8 mouse cellular contexts compared by ENCODE assay signal in the genomic region with DNA sequence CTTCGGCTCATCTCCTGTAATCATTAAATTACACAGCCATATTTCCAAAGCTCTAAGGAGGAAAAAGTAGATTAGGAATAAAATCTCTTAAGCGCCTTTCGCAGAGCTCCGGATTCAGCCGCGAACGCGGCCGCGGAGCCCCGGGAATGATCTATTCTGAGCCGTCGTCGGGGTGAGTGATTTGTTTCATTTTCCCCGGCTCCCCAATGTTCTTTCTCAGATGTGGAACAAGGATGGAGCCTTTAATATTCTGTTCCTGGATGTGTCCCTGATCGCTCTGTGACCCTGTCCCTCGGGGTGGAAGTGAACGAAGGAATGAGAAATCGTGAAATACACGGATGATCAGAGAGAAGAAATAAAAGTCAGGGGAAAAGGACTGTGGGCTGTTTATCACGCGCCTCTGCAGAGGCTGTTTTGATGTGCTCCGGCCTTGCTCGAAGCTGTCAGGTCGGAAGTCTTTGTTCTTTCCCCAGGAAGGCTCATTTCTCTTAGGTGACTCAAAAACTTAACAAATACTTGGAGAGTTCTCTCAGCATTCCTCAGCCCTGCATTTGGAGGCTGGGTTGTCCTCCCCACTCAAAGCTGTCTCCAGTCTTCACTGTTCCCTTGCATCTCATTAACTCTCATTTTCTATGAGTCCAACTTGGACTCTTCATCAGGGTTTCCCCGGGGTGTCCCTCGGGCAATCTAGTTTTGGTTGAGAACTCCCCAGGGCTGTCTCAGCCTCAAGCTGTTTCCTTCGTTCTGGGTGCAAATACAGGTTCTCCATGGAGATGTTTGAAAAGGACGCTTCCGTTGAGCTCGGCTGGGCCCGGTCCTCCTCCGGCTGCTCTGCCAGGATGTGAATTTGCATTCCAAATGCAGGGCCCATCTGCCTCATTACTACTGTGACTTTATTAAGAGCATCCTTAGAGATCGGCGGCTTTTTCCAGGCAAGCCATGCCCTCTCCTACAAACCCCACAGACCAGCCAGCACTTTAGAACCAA. TPM values are rescaled to one million over a fixed set of nuclear protein-coding genes. Genes with fewer than 3 reads are reported as not detected.
A peak's percentile ranks its signal among the peaks of the same experiment; 100 is the strongest.
DNase-seq lines count a peak whose midpoint lies in the region; ATAC-seq and TF ChIP-seq lines count a peak whose summit lies in the region.
"Had no signal": no experiment of that assay in that cellular context is flagged by ENCODE, and none has a peak within 500 bp of the region (broad histone marks: within the 10 kb centered on the region; RNA-seq: fewer than 3 reads in every experiment).

No protein-coding gene starts in this region.

- no peak for TF ChIP-seq CTCF in lung, embryonic 14.5 days (IDR thresholded peaks at IDR 0.05; ENCODE audit: low read depth)

- peaks cover 11% of the 10 kb centered on the region; the same call in 1 of the 2 replicates for H3K27me3 ChIP-seq in lung, embryonic 14.5 days (ENCODE audit: insufficient read depth, low read length)
- peaks cover 22% of the 10 kb centered on the region for H3K27me3 ChIP-seq in heart, embryonic 16.5 days (ENCODE audit: control insufficient read depth, insufficient read depth, low read length)
- H3K27me3 ChIP-seq in liver, embryonic 15.5 days: peaks cover 66% of the 10 kb centered on the region
- no peaks in the 10 kb centered on the region for H3K27me3 ChIP-seq in stomach, embryonic 14.5 days (ENCODE audit: control insufficient read depth, insufficient read depth, low read length)

- WGBS in lung, embryonic 14.5 days: 6% methylated on average over 35 of the region's 35 CpGs
- WGBS in heart, embryonic 16.5 days: 7% methylated on average over 35 of the region's 35 CpGs
- WGBS in liver, embryonic 15.5 days (ENCODE audit: insufficient replicate concordance): 21% methylated on average over 35 of the region's 35 CpGs
- WGBS in stomach, embryonic 14.5 days: 12% methylated on average over 35 of the region's 35 CpGs

- H3K4me2 ChIP-seq in lung, embryonic 14.5 days: peak overlapping the region; percentile 64
- peak overlapping the region; percentile 78 for H3K4me2 ChIP-seq in heart, embryonic 16.5 days (ENCODE audit: low read depth, low read length)
- H3K4me2 ChIP-seq in liver, embryonic 15.5 days: peak overlapping the region; percentile 55
- H3K4me2 ChIP-seq in stomach, embryonic 14.5 days (replicated peaks; ENCODE audit: low read depth, low read length): peak overlapping the region; percentile 41

- peak; percentile 54 for DNase-seq in lung, embryonic 14.5 days
- no peak for DNase-seq in lung, adult 18-20 months
- no peak for DNase-seq in urinary bladder, adult 18-20 months (ENCODE audit: low spot score in 2 of 2)

- H3K4me1 ChIP-seq in lung, embryonic 14.5 days (ENCODE audit: insufficient read depth): no peaks in the 10 kb centered on the region
- H3K4me1 ChIP-seq in brown adipose tissue, adult 24 weeks (ENCODE audit: control insufficient read depth, insufficient read depth, insufficient read length, low read length): no peaks in the 10 kb centered on the region
- H3K4me1 ChIP-seq in heart, embryonic 16.5 days (ENCODE audit: control insufficient read depth, insufficient read depth, low read length): peaks cover 6% of the 10 kb centered on the region; the same call in 1 of the 2 replicates
- H3K4me1 ChIP-seq in liver, embryonic 15.5 days (replicated peaks): peaks cover 20% of the 10 kb centered on the region
- no peaks in the 10 kb centered on the region for H3K4me1 ChIP-seq in stomach, embryonic 14.5 days (ENCODE audit: control insufficient read depth, insufficient read depth, low read length)

- 0 out of 2 replicates have a peak, but pooled peaks have one; percentile 46 for ATAC-seq in lung, embryonic 14.5 days (ENCODE audit: insufficient read depth)
- ATAC-seq in heart, embryonic 16.5 days (replicated peaks; ENCODE audit: extremely low read depth, insufficient read depth, low FRiP score): no peak
- ATAC-seq in liver, embryonic 15.5 days (ENCODE audit: insufficient read depth): no peak
- no peak for ATAC-seq in stomach, embryonic 14.5 days (ENCODE audit: insufficient number of reproducible peaks, insufficient read depth, low FRiP score, low read depth)

- H3K36me3 ChIP-seq in lung, embryonic 14.5 days (ENCODE audit: insufficient read depth): no peaks in the 10 kb centered on the region
- H3K36me3 ChIP-seq in heart, embryonic 16.5 days (ENCODE audit: control insufficient read depth, insufficient read depth): no peaks in the 10 kb centered on the region
- no peaks in the 10 kb centered on the region for H3K36me3 ChIP-seq in liver, embryonic 15.5 days (replicated peaks)
- H3K36me3 ChIP-seq in stomach, embryonic 14.5 days (ENCODE audit: control insufficient read depth, insufficient read depth, low read length): no peaks in the 10 kb centered on the region

- no peak overlapping the region for H3K27ac ChIP-seq in lung, embryonic 14.5 days (ENCODE audit: low read depth)
- no peak overlapping the region for H3K27ac ChIP-seq in brown adipose tissue, adult 24 weeks (replicated peaks; ENCODE audit: low read depth, low read length)
- H3K27ac ChIP-seq in heart, embryonic 16.5 days (ENCODE audit: low read length): no peak overlapping the region
- no peak overlapping the region for H3K27ac ChIP-seq in liver, embryonic 15.5 days (replicated peaks)
- no peak overlapping the region for H3K27ac ChIP-seq in stomach, embryonic 14.5 days (ENCODE audit: low read length)
- H3K27ac ChIP-seq: macrophage had no signal

- peak overlapping the region; percentile 27; the same call in 1 of the 2 replicates for H3K9ac ChIP-seq in lung, embryonic 14.5 days
- peak overlapping the region; percentile 56 for H3K9ac ChIP-seq in heart, embryonic 16.5 days (ENCODE audit: low read length)
- H3K9ac ChIP-seq in liver, embryonic 15.5 days: no peak overlapping the region
- no peak overlapping the region for H3K9ac ChIP-seq in stomach, embryonic 14.5 days (replicated peaks; ENCODE audit: low read depth, low read length)

- no peaks in the 10 kb centered on the region for H3K9me3 ChIP-seq in lung, embryonic 14.5 days (ENCODE audit: low read depth, low read length)
- no peaks in the 10 kb centered on the region for H3K9me3 ChIP-seq in heart, embryonic 16.5 days (replicated peaks; ENCODE audit: control insufficient read depth, low read length)
- no peaks in the 10 kb centered on the region for H3K9me3 ChIP-seq in liver, embryonic 15.5 days (replicated peaks)
- H3K9me3 ChIP-seq in stomach, embryonic 14.5 days (ENCODE audit: control insufficient read depth, low read depth, low read length): no peaks in the 10 kb centered on the region

- H3K4me3 ChIP-seq in lung, embryonic 14.5 days (ENCODE audit: low read depth, low read length): peak overlapping the region; percentile 32
- H3K4me3 ChIP-seq in brown adipose tissue, adult 24 weeks (ENCODE audit: insufficient read depth, low read depth, low read length): peak overlapping the region; percentile 60
- H3K4me3 ChIP-seq in heart, embryonic 16.5 days (ENCODE audit: low read length): peak overlapping the region; percentile 61
- peak overlapping the region; percentile 39 for H3K4me3 ChIP-seq in liver, embryonic 15.5 days (replicated peaks)
- H3K4me3 ChIP-seq in stomach, embryonic 14.5 days (ENCODE audit: low read depth, low read length): peak overlapping the region; percentile 21; the same call in 1 of the 2 replicates

RNA-seq across cellular contexts. Expression of a gene that starts 28.9 kb away (rescaled TPM):
- 175 TPM in 2 replicates for polyA plus RNA-seq in lung, embryonic 14.5 days (2014; fragmentation: Nextera tagmentation; extraction: Ambion mirVana)
- polyA plus RNA-seq in brown adipose tissue, adult 24 weeks (2012; ENCODE audit: insufficient read depth, insufficient read length, missing spikeins): 354 and 380 TPM in 2 replicates
- 234 and 239 TPM in 2 replicates for polyA plus RNA-seq in heart, embryonic 16.5 days (2015; fragmentation: Nextera tagmentation; extraction: Ambion mirVana)
- 59.8 and 61.9 TPM in 2 replicates for polyA plus RNA-seq in liver, embryonic 15.5 days (2015; fragmentation: Nextera tagmentation; extraction: Ambion mirVana)
- polyA plus RNA-seq in stomach, embryonic 14.5 days (2014; fragmentation: Nextera tagmentation; extraction: Ambion mirVana): 187 and 189 TPM in 2 replicates

Comparison
In these comparisons a context has a peak if more than half of its experiments do, and no peak if none do; other contexts are left out.
1. H3K9ac ChIP-seq: peak in lung, embryonic 14.5 days (single experiment) and heart, embryonic 16.5 days (single experiment); none in liver, embryonic 15.5 days (single experiment) and stomach, embryonic 14.5 days (single experiment).
2. Peak in every context shown above with its lines, with median percentiles within 50 percentile points of each other: H3K4me2 ChIP-seq and H3K4me3 ChIP-seq.